Mouse (Mus musculus): Measurements from ENCODE around the gene Zfp526.

The Zfp526 gene

DNA sequence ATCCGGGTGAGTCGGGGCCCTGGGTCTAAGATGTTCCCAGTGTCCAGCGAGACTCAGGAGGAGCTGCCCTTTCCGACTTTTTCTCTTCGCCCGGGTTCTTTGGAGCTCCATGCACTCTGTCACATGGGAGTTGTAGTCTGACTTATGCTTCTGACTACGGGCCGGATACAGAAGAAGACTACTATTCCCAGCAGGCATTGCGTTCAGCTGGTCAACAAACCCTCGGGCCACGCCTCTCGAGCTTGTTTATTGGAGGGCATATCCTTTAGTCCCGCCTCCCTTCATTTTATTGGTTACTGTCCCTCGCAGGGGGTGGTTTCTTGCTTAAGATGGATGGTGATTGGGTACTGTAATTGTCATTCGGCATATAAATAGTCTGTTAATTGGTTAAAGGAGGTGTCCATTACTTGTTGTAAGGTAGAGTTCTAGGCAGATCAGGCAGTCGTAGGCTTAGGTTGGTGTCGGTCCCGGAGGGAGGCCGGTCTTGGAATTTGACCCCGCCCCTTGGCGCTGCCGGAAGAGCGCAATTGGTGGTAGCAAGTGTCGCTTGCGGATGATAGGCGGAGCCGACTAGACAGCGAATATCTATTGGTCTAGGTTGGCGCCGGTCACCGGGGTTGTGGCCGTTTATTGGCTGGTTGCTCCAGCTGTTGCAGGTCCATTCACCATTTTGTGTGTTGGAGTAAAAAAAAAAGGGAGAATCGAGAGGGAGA, 46.7 kb downstream of the Zfp526 start:
- peak; percentile 99 for DNase-seq (ENCODE audit: low spot score)

DNA sequence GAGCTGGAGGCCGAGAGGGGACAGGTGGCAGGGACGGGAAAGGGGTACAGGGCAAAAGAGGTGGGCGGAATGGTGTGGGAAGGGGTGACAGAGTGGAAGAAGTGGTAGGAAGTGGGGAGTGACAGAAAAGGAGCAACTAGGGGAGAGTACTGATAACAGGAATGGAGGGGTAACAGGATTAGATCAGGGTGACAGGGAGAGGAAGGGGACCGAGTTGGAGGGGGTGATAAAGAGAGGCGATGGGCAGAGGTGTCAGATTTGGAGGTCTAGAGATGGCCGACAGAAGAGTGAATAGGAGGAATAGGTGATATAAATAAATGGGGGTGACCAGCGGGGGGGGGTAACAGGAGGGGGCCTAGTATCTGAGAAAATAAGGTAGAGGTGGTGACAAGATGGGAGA, 47.4 kb downstream of the Zfp526 start:
- no peak for DNase-seq (ENCODE audit: low spot score)

DNA sequence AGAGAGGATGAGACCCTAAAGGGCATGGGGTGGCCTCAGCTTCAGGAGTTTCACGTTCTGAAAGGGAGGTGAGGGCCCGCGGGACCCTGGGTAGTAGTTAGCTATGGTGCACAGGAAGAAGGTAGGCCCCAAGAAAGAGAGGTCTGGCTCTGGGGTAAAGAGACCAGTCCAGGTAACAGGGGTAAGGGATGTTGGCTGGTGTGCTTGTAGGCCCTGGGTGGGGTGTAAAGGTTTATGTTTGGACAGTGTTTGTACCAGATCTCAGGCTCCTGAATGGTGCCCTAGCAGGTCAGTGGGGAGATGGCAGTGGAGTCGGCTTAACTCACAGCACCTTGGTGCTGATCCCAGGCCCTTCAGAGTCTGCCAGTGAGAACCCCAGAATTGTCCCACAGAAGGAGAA, 47.8 kb downstream of the Zfp526 start:
- no peak for DNase-seq (ENCODE audit: low spot score)

DNA sequence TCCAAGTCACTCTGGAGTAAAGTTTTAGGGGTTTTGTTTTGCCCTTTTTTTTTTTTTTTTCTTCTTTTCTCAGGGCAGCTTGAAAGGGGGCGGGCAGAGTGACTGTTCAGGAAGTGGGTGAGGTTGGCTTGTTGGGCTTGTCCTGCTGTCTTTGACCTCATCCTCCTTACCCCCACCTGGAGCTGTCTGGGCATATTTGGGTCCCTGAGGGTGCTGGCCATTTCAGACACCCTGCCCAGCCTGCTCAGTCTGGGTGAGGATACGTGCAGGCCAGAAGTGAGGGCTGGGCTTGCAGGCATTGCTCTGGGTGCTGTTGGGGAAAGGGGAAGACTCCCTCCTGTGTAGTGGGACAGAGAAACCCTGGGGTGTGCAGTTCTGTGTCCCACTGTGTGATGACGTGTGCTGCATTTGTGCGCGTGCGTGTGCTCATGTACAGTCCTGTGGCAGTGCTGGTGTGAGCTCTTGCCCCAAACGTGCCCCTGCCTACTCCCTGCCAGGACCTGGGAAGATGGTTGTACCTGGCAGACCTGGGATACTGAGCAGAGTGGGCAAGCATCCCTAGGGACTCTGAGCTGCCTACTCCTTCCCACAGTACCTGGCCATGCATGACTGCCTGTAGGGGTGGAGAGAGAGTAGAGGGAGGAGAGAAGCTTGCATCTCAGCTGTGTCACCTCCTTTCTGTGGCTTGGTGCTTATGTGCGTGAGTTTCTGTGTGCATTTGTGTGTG, 48.5 kb downstream of the Zfp526 start:
- no peak for DNase-seq (ENCODE audit: low spot score)

DNA sequence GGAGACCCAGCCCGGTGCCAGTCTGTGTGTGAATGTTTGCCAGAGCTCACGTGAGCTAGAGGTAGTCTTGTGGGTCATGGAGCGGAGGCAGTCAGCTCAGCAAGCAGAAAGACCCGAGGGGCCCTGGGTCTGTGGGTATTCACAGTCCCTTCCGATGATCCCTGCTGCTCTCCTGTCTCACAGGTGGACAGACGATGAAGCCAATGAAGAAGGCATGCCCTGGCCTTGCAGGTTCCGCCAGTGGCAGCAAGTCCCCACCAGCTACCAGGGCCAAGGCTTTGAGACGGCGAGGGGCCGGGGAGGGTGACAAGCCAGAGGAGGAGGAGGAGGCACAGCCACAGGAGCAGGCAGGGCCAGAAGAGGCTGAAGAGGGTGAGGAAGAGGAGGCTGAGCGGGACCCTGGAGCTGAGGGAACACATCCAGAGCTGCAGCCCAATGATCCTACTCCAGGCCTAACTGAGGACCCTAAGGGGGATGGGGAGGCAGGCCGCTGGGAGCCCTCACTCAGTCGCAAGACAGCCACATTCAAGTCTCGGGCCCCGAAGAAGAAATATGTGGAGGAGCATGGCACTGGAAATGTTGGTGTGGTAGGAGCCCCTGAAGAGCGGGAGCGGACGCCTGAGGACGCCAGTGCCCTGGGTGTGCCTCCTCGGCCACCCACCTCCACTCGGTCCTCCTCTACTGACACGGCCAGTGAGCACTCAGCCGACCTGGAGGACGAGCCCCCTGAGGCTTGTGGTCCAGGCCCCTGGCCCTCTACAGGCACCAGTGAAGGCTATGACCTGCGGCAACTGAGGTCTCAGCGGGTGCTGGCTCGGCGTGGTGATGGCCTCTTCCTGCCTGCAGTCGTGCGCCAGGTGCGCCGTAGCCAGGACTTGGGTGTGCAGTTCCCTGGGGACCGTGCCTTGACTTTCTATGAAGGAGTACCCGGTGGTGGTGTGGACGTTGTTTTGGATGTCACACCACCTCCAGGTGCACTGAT, 49.7 kb downstream of the Zfp526 start:
- no peak for DNase-seq (ENCODE audit: low spot score)

DNA sequence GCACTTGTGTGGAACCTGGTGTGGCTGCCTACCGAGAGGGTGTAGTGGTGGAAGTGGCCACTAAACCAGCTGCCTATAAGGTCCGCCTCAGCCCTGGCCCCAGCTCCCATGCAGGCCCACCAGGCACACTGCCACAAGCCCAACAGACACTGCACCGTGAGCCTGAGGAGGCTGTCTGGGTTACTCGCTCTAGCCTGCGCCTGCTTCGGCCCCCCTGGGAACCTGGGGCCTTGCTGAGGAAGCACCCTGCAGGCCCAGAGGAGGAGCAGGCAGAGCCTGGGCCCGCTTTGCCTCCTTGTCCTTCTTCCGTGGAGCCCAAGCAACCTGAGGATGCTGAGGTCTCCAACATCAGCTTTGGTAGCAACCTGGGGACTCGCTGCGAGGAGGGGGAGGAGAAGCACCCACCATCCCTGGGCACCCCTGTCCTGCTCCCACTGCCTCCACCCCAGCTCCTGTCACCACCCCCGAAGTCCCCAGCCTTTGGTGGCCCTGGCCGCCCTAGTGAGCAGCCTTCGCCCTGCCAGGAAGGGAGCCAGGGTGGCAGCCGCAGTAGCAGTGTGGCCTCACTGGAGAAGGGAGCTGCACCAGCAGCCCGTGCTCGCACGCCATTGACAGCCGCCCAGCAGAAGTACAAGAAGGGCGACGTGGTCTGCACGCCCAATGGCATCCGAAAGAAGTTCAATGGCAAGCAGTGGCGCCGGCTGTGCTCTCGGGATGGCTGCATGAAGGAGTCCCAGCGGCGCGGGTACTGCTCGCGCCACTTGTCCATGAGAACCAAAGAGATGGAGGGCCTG, 50.6 kb downstream of the Zfp526 start:
- no peak for DNase-seq (ENCODE audit: low spot score)

DNA sequence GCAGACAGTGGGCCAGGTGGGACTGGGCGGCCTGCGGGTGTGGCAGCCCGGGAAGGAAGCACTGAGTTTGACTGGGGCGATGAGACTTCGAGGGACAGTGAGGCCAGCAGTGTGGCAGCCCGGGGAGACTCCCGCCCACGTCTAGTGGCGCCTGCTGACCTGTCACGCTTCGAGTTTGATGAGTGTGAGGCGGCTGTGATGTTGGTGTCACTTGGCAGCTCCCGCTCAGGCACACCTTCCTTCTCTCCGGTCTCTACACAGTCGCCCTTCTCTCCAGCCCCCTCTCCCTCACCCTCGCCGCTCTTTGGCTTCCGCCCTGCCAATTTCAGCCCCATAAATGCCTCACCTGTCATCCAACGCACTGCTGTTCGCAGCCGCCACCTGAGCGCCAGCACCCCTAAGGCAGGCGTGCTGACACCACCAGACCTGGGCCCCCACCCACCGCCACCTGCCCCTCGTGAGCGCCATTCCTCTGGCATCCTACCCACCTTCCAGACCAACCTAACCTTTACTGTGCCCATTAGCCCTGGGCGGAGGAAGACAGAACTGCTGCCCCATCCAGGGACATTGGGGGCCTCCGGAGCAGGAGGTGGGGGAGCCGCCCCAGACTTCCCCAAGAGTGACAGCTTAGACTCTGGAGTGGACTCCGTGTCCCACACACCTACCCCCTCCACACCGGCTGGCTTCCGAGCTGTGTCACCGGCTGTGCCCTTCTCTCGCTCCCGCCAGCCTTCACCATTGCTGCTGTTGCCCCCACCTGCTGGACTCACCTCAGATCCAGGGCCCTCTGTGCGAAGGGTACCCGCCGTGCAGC, 51.4 kb downstream of the Zfp526 start:
- no peak for DNase-seq (ENCODE audit: low spot score)

DNA sequence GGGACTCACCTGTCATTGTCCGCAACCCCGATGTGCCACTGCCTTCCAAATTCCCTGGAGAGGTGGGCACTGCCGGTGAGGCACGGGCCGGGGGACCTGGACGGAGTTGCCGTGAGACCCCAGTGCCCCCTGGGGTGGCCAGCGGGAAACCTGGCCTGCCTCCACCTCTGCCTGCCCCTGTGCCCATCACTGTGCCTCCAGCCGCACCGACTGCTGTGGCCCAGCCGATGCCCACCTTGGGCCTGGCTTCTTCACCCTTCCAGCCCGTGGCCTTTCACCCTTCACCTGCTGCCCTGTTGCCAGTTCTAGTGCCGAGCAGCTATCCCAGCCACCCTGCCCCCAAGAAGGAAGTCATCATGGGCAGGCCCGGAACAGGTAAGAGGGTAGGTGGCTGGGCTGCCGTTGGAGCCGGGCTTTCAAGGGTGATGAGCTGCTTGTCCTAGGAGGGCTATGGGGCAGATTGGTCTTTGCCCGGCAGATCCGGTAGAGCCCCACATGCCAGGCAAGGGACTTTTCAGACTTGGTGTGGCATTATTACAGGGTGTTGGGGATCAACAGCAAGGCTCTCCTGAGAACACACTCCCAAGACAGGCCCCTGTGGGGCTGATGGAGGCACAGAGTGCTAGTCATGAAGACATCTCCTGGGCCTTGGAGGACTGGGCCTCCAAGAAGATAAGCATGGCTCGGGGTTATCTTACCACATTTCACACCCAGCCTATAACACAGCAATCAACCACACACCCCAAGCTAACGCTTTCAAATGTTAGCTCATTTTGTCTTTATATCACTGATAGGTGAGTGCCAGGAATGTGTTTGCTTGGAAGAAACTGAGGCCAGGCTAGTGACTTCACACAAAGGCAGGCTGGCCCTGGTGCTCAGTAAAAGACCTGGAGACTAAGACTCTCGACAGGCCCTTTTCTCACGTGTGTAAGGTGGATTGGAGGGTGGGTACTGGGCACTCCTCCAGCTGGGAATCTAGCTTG, 52.3 kb downstream of the Zfp526 start:
- DNase-seq (ENCODE audit: low spot score): no peak

DNA sequence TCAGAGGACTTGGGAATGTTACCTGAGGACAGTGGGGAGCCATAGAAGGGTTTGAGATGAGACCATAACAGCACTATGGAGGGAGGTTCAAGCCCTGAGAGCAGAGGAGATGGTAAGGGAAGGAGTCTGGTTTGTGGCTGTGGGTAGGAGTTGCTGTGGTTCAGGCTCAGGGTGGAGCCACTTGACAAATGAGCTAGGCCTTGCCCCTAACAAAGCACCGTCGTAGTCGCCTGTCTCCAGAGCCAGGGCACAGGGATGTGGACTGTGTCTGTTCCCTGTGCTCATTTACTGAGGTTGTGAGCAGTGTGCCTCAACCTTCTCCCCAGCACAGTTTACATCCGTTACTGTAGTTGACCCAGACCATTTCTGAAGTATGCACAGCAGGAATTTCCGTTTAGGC, 53.3 kb downstream of the Zfp526 start:
- DNase-seq (ENCODE audit: low spot score): no peak

DNA sequence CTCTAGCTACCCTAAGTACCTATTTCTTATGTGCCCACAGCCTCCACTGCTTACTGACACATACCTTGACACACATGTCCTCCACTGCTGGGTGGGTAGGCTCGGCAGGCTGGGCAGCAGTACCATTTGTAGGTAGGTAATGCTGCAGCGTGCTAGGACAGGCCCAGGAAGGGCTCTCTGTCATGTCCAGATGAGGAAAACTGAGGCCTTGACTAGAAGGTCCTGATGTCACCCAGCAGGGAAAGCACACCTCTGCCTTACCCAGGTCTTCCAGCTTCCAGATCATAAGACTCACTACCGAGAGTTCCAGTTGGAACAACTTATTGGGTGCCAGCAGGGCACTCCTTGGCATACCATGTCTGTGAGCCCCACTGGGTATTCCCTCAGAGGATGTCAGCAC, 53.8 kb downstream of the Zfp526 start:
- no peak for DNase-seq (ENCODE audit: low spot score)

DNA sequence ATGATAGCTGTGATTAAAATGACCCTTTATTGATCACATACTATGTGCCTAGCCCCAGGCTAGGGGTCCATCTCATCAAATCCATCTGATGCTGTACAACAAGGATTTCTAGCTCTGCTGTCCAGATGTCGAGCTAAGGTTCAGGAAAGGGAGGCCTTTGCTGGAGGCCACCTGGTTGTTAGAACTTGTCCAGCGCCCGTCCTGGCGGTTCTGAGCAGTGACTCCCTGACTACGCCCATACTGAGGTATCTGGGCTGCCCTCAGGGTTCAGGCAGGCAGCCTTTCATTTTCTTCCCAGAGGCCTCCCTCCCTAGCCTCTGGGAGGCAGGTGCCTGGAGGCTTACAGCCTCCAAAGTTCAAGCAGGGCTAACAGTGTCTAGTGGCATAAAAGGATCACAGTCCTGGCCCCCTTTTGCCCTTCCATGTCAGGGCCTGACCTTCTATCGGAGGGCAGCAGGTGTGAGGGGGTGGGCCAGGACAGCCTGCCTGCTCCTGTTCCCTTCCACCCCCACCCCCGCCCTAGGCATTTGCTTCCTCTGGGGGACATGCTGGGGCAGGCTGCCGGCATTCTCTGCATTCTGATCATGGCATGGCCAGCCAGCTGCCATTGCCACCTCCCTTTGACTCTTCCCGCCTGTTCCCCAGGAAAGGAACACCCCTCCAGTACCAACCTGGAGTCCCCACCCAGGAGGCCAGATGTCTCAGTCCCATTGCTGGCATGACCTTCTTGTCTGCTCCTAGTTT, 54.5 kb downstream of the Zfp526 start:
- no peak for DNase-seq (ENCODE audit: low spot score)

Data from adipocyte (in vitro differentiated cells).